Mouse (Mus musculus): ENCODE data around the gene 5330417C22Rik. TPM values are rescaled to one million over a fixed set of nuclear protein-coding genes. Genes with fewer than 3 reads are reported as not detected.

5330417C22Rik gene
- total and polyA plus RNA-seq, 3 experiments = 0.07 to 1.8 TPM; not detected in 1

DNA sequence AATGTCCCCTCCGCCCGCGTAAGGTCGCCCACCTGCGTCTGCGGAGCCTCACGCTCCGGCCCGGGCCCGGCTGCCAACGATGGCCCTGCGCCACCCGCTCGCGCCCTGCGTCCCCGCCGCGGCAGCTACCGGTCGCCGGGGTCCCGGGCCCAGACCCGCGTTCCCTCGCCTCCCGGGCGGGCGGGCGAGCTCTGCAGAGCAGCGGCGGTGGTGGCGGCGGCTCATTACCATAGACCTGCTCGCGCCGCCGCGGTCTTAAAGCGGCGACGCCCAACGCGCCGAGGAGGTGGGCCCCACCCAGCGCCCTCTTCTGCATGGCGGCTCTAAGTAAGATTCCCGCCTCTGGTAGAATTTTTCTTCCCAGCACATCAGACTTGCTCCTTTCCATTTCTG lies 120.5 kb downstream of the 5330417C22Rik start:
- peak overlapping the region; percentile 87 for H3K9ac ChIP-seq (ENCODE audit: low read depth, low read length)
- H3K4me1 ChIP-seq (ENCODE audit: control insufficient read depth, insufficient read depth, low read length) = no peaks in the 10 kb centered on the region
- peak; percentile 78 to 80 for DNase-seq
- no peaks in the 10 kb centered on the region for H3K27me3 ChIP-seq (ENCODE audit: control insufficient read depth, insufficient read depth, low read length)
- intact Hi-C loops (cut with DNase I) = loop anchor here (10.0 kb wide), 1 partner anchor 239 kb away; the partner anchor contains the start of gene Clcc1
- no peak for TF ChIP-seq EP300 (IDR thresholded peaks at IDR 0.05; ENCODE audit: insufficient read depth, low read depth, low read length)
- TF ChIP-seq CTCF (IDR thresholded peaks at IDR 0.05) = no peak
- no peak for TF ChIP-seq POLR2A (IDR thresholded peaks at IDR 0.05; ENCODE audit: insufficient read depth, low read depth, low read length)
- H3K27ac ChIP-seq = peak overlapping the region; percentile 11; the same call in 1 of the 2 replicates
- no peaks in the 10 kb centered on the region for H3K79me2 ChIP-seq (replicated peaks; ENCODE audit: control insufficient read depth, insufficient read depth, low read length)
- WGBS = under 1% methylated on average over 48 of the region's 48 CpGs
- peak overlapping the region; percentile 62 for H3K4me3 ChIP-seq
- no peaks in the 10 kb centered on the region for H3K36me3 ChIP-seq (ENCODE audit: control insufficient read depth, insufficient read depth, low read length)

DNA sequence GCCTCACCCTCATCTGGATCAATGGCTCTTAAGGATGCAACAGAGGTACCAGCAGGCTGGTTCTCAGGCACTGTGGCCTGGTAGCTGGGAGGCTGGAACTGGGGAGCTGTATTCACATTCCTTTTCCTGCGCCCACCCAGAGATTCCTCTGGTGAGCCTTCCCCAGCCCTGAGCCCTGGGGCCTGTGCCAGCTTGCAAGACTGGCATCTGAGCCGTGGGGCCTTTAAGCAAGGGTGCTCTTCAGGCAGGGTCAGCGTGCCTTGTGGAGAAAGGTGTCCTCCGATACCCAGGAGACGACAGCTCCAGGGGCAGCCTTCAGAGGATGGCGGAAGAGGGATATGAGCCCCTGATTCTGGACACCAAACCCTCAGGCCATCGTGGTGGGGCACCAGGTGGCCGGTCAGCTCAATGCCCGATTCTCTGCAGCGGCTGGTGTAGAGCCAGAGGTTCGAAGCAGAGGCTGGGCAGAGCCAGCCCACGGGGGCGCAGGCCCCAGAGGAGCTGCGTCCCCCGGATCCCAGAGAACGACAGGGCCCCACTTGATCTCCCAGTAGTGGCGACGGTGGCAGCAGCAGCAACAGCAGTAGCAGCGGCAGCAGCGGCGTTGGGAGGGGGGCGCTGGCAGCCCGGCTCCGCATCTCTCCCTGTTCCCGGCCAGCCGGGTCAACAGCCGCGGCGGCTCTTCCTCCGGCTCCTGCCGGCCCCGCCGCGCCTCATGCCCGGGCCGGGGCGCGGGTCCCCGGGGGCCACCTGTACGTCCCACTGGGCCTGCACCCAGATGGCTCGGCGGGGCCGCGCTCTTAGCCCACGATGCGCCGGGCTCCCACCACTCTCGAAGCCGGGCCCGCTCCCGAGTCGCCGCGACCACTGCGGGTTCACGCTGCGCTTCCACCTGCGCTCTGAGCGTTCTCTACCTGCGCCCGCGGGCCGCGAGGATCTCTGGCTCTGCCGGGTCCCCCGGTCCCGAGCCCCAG lies 121.2 kb downstream of the 5330417C22Rik start, which contains the start of gene Celsr2:
Gene Celsr2, minus strand, starts transcription at position 696 of the 974 bp plus-strand sequence.
- H3K4me1 ChIP-seq (ENCODE audit: control insufficient read depth, insufficient read depth, low read length) = no peaks in the 10 kb centered on the region
- H3K36me3 ChIP-seq (ENCODE audit: control insufficient read depth, insufficient read depth, low read length) = no peaks in the 10 kb centered on the region
- no peaks in the 10 kb centered on the region for H3K27me3 ChIP-seq (ENCODE audit: control insufficient read depth, insufficient read depth, low read length)
- WGBS = 9% methylated on average over 67 of the region's 67 CpGs
- peak; percentile 29 to 38 for DNase-seq
- no peak for TF ChIP-seq CTCF (IDR thresholded peaks at IDR 0.05)
- TF ChIP-seq POLR2A (IDR thresholded peaks at IDR 0.05; ENCODE audit: insufficient read depth, low read depth, low read length) = no peak
- no peak for TF ChIP-seq EP300 (IDR thresholded peaks at IDR 0.05; ENCODE audit: insufficient read depth, low read depth, low read length)
- H3K9ac ChIP-seq (ENCODE audit: low read depth, low read length) = peak within 1 kb of the TSS; percentile 87
- H3K79me2 ChIP-seq (replicated peaks; ENCODE audit: control insufficient read depth, insufficient read depth, low read length) = no peaks in the 10 kb centered on the region
- peak within 1 kb of the TSS; percentile 11; the same call in 1 of the 2 replicates for H3K27ac ChIP-seq
- peak within 1 kb of the TSS; percentile 62 for H3K4me3 ChIP-seq
- intact Hi-C loops (cut with DNase I) = loop anchor here (10.0 kb wide), 1 partner anchor 240 kb away; the partner anchor contains the start of gene Clcc1

- Histone ChIP-seq H3K36me3 (ENCODE audit: control insufficient read depth, insufficient read depth, low read length) (no peaks in the 10 kb centered on the region), H3K27me3 (ENCODE audit: control insufficient read depth, insufficient read depth, low read length) (no peaks in the 10 kb centered on the region), H3K27ac (no peak overlapping the region), H3K4me3 (no peak overlapping the region), H3K79me2 (replicated peaks; ENCODE audit: control insufficient read depth, insufficient read depth, low read length) (no peaks in the 10 kb centered on the region), H3K9ac (ENCODE audit: low read depth, low read length) (no peak overlapping the region), H3K4me1 (ENCODE audit: control insufficient read depth, insufficient read depth, low read length) (no peaks in the 10 kb centered on the region)
- no peak for TF ChIP-seq POLR2A (IDR thresholded peaks at IDR 0.05; ENCODE audit: insufficient read depth, low read depth, low read length)
- TF ChIP-seq EP300 (IDR thresholded peaks at IDR 0.05; ENCODE audit: insufficient read depth, low read depth, low read length) = no peak
- TF ChIP-seq CTCF (IDR thresholded peaks at IDR 0.05) = no peak
- WGBS = 97% methylated on average over 35 of the region's 35 CpGs
- DNase-seq = no peak
- intact Hi-C loops (cut with DNase I) = loop anchor here (10.0 kb wide), 1 partner anchor 241 kb away; the partner anchor contains the start of gene Clcc1
Observed at GRCm38 (mm10) chr3:108413634-108414360, 122.5 kb downstream of the 5330417C22Rik start.

- H3K27me3 ChIP-seq (ENCODE audit: control insufficient read depth, insufficient read depth, low read length) = no peaks in the 10 kb centered on the region
- DNase-seq = peak in 1 of 2 experiments; percentile 44
- 39% methylated on average over 8 of the region's 8 CpGs for WGBS
- H3K4me1 ChIP-seq (ENCODE audit: control insufficient read depth, insufficient read depth, low read length) = no peaks in the 10 kb centered on the region
- H3K4me3 ChIP-seq = no peak overlapping the region
- no peak overlapping the region for H3K27ac ChIP-seq
- TF ChIP-seq EP300 (IDR thresholded peaks at IDR 0.05; ENCODE audit: insufficient read depth, low read depth, low read length) (no peak), POLR2A (IDR thresholded peaks at IDR 0.05; ENCODE audit: insufficient read depth, low read depth, low read length) (no peak), CTCF (IDR thresholded peaks at IDR 0.05) (no peak)
- intact Hi-C loops (cut with DNase I) = loop anchor here (10.0 kb wide), 1 partner anchor 243 kb away; the partner anchor contains the start of gene Clcc1
- H3K79me2 ChIP-seq (replicated peaks; ENCODE audit: control insufficient read depth, insufficient read depth, low read length) = no peaks in the 10 kb centered on the region
- no peak overlapping the region for H3K9ac ChIP-seq (ENCODE audit: low read depth, low read length)
- no peaks in the 10 kb centered on the region for H3K36me3 ChIP-seq (ENCODE audit: control insufficient read depth, insufficient read depth, low read length)
Observed at GRCm38 (mm10) chr3:108411754-108412121, 124.6 kb downstream of the 5330417C22Rik start.

DNA sequence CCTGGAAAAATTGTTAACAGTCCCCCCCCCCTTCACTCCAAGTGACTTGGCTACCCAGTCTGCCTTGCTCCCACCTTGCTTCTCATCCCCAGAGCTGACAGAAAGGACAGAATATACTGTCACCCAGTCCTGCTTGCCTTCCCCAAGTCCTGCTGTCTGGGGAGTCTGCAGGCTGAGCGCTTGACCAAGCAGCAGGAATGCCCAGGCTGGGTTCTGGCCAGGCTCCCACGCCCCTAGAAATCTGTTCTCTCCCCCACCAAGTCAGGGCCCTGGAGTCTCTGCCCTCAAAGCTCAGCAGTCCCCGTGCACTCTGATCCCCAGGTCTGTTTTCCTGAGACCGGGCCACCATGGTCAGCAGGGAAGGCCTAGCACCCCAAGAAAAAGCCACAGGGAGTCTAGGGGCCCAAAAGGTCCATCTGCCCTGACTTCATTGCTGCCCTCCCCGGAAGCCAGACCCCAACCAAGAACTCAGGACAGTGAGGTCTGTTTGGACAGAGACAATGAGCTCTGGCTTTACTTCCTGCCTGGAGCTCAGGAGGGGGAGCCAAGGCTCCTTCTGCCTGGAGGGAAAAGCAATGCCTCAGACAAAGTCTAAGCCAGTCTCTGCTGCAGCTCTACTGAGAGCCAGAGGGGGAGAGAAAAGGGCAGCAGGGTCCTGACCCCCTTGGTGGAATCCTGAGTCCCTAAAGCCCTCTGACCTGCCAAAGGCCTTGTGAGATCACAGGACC lies 125.1 kb downstream of the 5330417C22Rik start:
- 64% methylated on average over 5 of the region's 5 CpGs for WGBS
- TF ChIP-seq POLR2A (IDR thresholded peaks at IDR 0.05; ENCODE audit: insufficient read depth, low read depth, low read length) = no peak
- no peak for TF ChIP-seq EP300 (IDR thresholded peaks at IDR 0.05; ENCODE audit: insufficient read depth, low read depth, low read length)
- TF ChIP-seq CTCF (IDR thresholded peaks at IDR 0.05) = no peak
- H3K9ac ChIP-seq (ENCODE audit: low read depth, low read length) = no peak overlapping the region
- no peaks in the 10 kb centered on the region for H3K4me1 ChIP-seq (ENCODE audit: control insufficient read depth, insufficient read depth, low read length)
- no peaks in the 10 kb centered on the region for H3K27me3 ChIP-seq (ENCODE audit: control insufficient read depth, insufficient read depth, low read length)
- no peak overlapping the region for H3K4me3 ChIP-seq
- no peaks in the 10 kb centered on the region for H3K79me2 ChIP-seq (replicated peaks; ENCODE audit: control insufficient read depth, insufficient read depth, low read length)
- intact Hi-C loops (cut with DNase I) = loop anchor here (10.0 kb wide), 1 partner anchor 244 kb away; the partner anchor contains the start of gene Clcc1
- H3K27ac ChIP-seq = no peak overlapping the region
- H3K36me3 ChIP-seq (ENCODE audit: control insufficient read depth, insufficient read depth, low read length) = no peaks in the 10 kb centered on the region
- DNase-seq = no peak
